Mouse (Mus musculus): ENCODE data around the gene Olfr1506. TPM values are rescaled to one million over a fixed set of nuclear protein-coding genes. Genes with fewer than 3 reads are reported as not detected.

Gene Olfr1506
- polyA plus RNA-seq (2017; shearing (Covaris generic)) = under 1 TPM in 1 of 2 experiments, not detected in 1; 0.07 TPM

DNA sequence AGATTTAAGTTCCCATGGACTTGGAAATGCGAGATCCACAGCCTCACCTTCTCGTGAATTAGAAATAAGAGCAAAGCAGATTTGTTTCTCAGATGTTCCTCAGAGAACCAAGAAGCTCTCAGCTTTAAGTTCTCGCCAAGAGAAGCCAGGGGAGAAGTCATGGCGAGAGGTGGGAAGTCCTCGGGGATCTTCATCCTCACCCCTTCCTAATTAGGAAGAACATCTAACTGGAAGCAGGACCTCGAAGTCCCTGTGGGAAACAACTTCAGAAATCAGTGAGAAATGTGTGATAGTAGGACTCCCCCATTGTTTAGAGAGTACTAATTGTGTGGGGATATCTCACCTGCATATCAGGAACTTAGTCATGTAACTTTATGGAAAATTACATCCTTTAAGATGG is at the start of gene Olfr1506:
Gene Olfr1506 (minus strand): TSS at position 101 of the 400 bp plus-strand sequence.

DNA sequence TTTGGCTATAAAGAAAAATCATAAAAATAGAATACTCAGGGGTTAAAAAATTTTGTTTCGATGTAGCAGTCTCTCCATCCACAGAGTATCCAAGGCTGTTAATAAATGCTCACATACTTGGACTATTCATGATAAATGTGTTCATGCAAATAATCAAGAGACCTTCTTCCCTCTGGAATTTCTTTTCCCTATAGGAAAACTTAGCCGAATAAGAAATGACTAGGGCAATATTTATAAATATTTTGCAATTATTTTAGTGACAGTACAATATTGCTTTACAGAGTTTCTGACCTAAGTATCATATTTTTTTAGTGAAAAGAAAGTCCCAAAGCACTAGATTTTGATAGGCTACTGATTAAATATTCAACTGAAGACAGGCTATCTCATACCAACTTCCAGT is 46.6 kb upstream of the Olfr1506 start, which contains the start of gene Olfr1271:
Gene Olfr1271 (minus strand): TSS at position 101 of the 400 bp plus-strand sequence.

DNA sequence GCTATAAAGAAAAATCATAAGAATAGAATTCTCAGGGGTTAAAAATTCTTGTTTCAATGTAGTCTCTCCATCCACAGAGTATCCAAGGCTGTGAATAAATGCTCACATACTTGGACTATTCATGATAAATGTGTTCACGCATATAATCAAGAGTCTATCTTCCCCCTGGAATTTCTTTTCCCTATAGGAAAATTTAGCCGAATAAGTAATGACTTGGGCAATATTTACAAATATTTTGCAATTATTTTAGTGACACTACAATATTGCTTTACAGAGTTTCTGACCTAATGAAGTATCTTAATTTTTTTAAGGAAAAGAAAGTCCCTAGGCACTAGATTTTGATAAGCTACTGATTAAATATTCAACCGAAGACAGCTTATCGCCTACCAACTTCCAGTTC is 33.2 kb upstream of the Olfr1506 start, which contains the start of gene Olfr142:
Gene Olfr142 (minus strand): TSS at position 101 of the 400 bp plus-strand sequence.

Other genes starting within 250 kb of the Olfr1506 start
- not detected for gene Olfr1261, start 233.3 kb downstream of the Olfr1506 start, polyA plus RNA-seq (2017; shearing (Covaris generic))
- gene Olfr1262, start 224.3 kb downstream of the Olfr1506 start, polyA plus RNA-seq (2017; shearing (Covaris generic)) = not detected
- not detected for gene Olfr1263, start 212.4 kb downstream of the Olfr1506 start, polyA plus RNA-seq (2017; shearing (Covaris generic))
- gene Olfr1264, start 198.9 kb downstream of the Olfr1506 start, polyA plus RNA-seq (2017; shearing (Covaris generic)) = not detected
- gene Olfr1265, start 189.2 kb downstream of the Olfr1506 start, polyA plus RNA-seq (2017; shearing (Covaris generic)) = not detected
- not detected for gene Olfr140, start 160.9 kb downstream of the Olfr1506 start, polyA plus RNA-seq (2017; shearing (Covaris generic))
- under 1 TPM; 0.16 to 0.17 TPM for gene Olfr1269, start 103.1 kb downstream of the Olfr1506 start, polyA plus RNA-seq (2017; shearing (Covaris generic))
- gene Olfr32, start 82.2 kb downstream of the Olfr1506 start, polyA plus RNA-seq (2017; shearing (Covaris generic)) = under 1 TPM in 1 of 2 experiments, not detected in 1; 0.29 TPM
- not detected for gene Olfr1270, start 71.4 kb downstream of the Olfr1506 start, polyA plus RNA-seq (2017; shearing (Covaris generic))
- gene Olfr142, start 33.1 kb upstream of the Olfr1506 start, polyA plus RNA-seq (2017; shearing (Covaris generic)) = under 1 TPM in 1 of 2 experiments, not detected in 1; 0.12 TPM
- under 1 TPM in 1 of 2 experiments, not detected in 1; 0.31 TPM for gene Olfr1271, start 46.5 kb upstream of the Olfr1506 start, polyA plus RNA-seq (2017; shearing (Covaris generic))
- not detected for gene Olfr1272, start 68.3 kb upstream of the Olfr1506 start, polyA plus RNA-seq (2017; shearing (Covaris generic))
- not detected for gene Gm13769, start 97.7 kb upstream of the Olfr1506 start, polyA plus RNA-seq (2017; shearing (Covaris generic))
- under 1 TPM in 1 of 2 experiments, not detected in 1; 0.14 TPM for gene Olfr1274-ps, start 174.2 kb upstream of the Olfr1506 start, polyA plus RNA-seq (2017; shearing (Covaris generic))